Mouse (Mus musculus) left cerebral cortex, postnatal 4 days (tissue): ENCODE measurements around the gene 1520401A03Rik. TPM values are rescaled to one million over a fixed set of nuclear protein-coding genes. Genes with fewer than 3 reads are reported as not detected.

Source experiments
- DNase-seq: peaks from one replicate; pipeline ENCODE4 v3.0.0-alpha.2; 2022
- intact Hi-C: fragments of 180-260 bp; cut with DNase I; formaldehyde crosslinking; loops from one replicate; pipeline ENCODE4 v1.15.1; 2025
- total RNA-seq, 2 experiments: library from RNA; stranded (reverse); gene quantifications; 2 replicates each; pipeline ENCODE4 v1.2.3; 2021

1520401A03Rik gene
- total RNA-seq, 2 experiments from 2014 or later, result 0.32 TPM; not detected in 1

- peak; percentile 93 for DNase-seq
- intact Hi-C loops, result no loop called here
Observed at GRCm38 (mm10) chr17:23673424-23674073, 49.0 kb downstream of the 1520401A03Rik start, which contains the start of the genes Hcfc1r1 and Thoc6. Gene Hcfc1r1, plus strand, starts transcription at chr17:23673596. Gene Thoc6, minus strand, starts transcription at chr17:23673882.

GRCm38 (mm10) chr17:23672761-23673160, 49.8 kb downstream of the 1520401A03Rik start:
- no peak for DNase-seq
- intact Hi-C loops, result no loop called here

- DNase-seq, result no peak
- intact Hi-C loops, result no loop called here
Observed at GRCm38 (mm10) chr17:23671519-23671918, 51.1 kb downstream of the 1520401A03Rik start.

- DNase-seq, result no peak
- intact Hi-C loops, result no loop called here
Observed at GRCm38 (mm10) chr17:23670516-23671074, 52.0 kb downstream of the 1520401A03Rik start.

GRCm38 (mm10) chr17:23665511-23665910, 57.1 kb downstream of the 1520401A03Rik start:
- intact Hi-C loops, result no loop called here
- DNase-seq, result no peak

GRCm38 (mm10) chr17:23664556-23665021, 58.0 kb downstream of the 1520401A03Rik start:
- intact Hi-C loops, result no loop called here
- no peak for DNase-seq

- DNase-seq, result no peak
- intact Hi-C loops, result no loop called here
Observed at GRCm38 (mm10) chr17:23661526-23661925, 61.1 kb downstream of the 1520401A03Rik start.

- intact Hi-C loops, result no loop called here
Observed at GRCm38 (mm10) chr17:23660876-23661200, 61.7 kb downstream of the 1520401A03Rik start.

GRCm38 (mm10) chr17:23660117-23660875, 62.3 kb downstream of the 1520401A03Rik start, which contains the start of gene Bicdl2:
Gene Bicdl2, plus strand, starts transcription at chr17:23660506.
- no peak for DNase-seq
- intact Hi-C loops, result no loop called here

More at GRCm38 (mm10) chr17:23660876-23661200, 61.7 kb downstream of the 1520401A03Rik start:
- no peak for DNase-seq

- DNase-seq, result no peak
- intact Hi-C loops, result no loop called here
Observed at GRCm38 (mm10) chr17:23658450-23658849, 64.1 kb downstream of the 1520401A03Rik start.

Other genes with a start within 250 kb of the 1520401A03Rik start
- gene Vmn2r117, start 243.1 kb downstream of the 1520401A03Rik start, total RNA-seq, result not detected
- gene Zfp213, start 158.5 kb downstream of the 1520401A03Rik start, total RNA-seq, result 1 to 10 TPM; 6.4 to 7.3 TPM
- gene Zfp13, start 123.3 kb downstream of the 1520401A03Rik start, total RNA-seq, result 10 to 100 TPM; 42.1 to 42.4 TPM
- gene Zscan10, start 121.9 kb downstream of the 1520401A03Rik start, total RNA-seq, result not detected
- gene Mmp25, start 77.5 kb downstream of the 1520401A03Rik start, total RNA-seq, result 1 to 10 TPM; 1.5 TPM
- not detected for gene Bicdl2, start 62.3 kb downstream of the 1520401A03Rik start, total RNA-seq
- gene Hcfc1r1, start 49.2 kb downstream of the 1520401A03Rik start, total RNA-seq, result 100 to 1,000 TPM; 119 to 126 TPM
- 10 to 100 TPM; 14.3 to 16.2 TPM for gene Thoc6, start 48.9 kb downstream of the 1520401A03Rik start, total RNA-seq
- gene Tnfrsf12a, start 45.3 kb downstream of the 1520401A03Rik start, total RNA-seq, result 1 to 10 TPM; 1.3 to 1.9 TPM
- under 1 TPM in 1 of 2 experiments, not detected in 1; 0.24 TPM for gene Cldn6, start 43.5 kb downstream of the 1520401A03Rik start, total RNA-seq
- gene Cldn9, start 38.8 kb downstream of the 1520401A03Rik start, total RNA-seq, result under 1 TPM in 1 of 2 experiments, not detected in 1; 0.32 TPM
- gene Pkmyt1, start 3.6 kb upstream of the 1520401A03Rik start, total RNA-seq, result 1 to 10 TPM; 8.1 to 8.4 TPM
- 10 to 100 TPM; 46.4 to 50.7 TPM for gene Paqr4, start 18.1 kb upstream of the 1520401A03Rik start, total RNA-seq
- gene Kremen2, start 23.1 kb upstream of the 1520401A03Rik start, total RNA-seq, result under 1 TPM; 0.46 to 0.87 TPM
- gene Flywch1, start 48.8 kb upstream of the 1520401A03Rik start, total RNA-seq, result 10 to 100 TPM; 87.6 to 92.3 TPM
- 10 to 100 TPM; 19.4 to 20.2 TPM for gene Flywch2, start 63.3 kb upstream of the 1520401A03Rik start, total RNA-seq
- gene Srrm2, start 67.7 kb upstream of the 1520401A03Rik start, total RNA-seq, result 100 to 1,000 TPM; 518 to 552 TPM
- 100 to 1,000 TPM; 435 to 447 TPM for gene Elob, start 106.4 kb upstream of the 1520401A03Rik start, total RNA-seq
- gene Prss33, start 113.3 kb upstream of the 1520401A03Rik start, total RNA-seq, result under 1 TPM; 0.34 to 0.48 TPM
- 1 to 10 TPM in 1 of 2 experiments, under 1 TPM in 1; 0.74 to 1.4 TPM for gene Prss32, start 121.1 kb upstream of the 1520401A03Rik start, total RNA-seq
- 1 to 10 TPM; 3.8 to 4.7 TPM for gene Prss41, start 121.4 kb upstream of the 1520401A03Rik start, total RNA-seq
- not detected for gene Prss21, start 145.3 kb upstream of the 1520401A03Rik start, total RNA-seq
- not detected for gene Dcpp1, start 158.1 kb upstream of the 1520401A03Rik start, total RNA-seq
- not detected for gene Dcpp2, start 158.1 kb upstream of the 1520401A03Rik start, total RNA-seq
- not detected for gene Dcpp3, start 194.7 kb upstream of the 1520401A03Rik start, total RNA-seq
- not detected for gene Sbp, start 218.9 kb upstream of the 1520401A03Rik start, total RNA-seq
- gene Sbpl, start 232.5 kb upstream of the 1520401A03Rik start, total RNA-seq, result not detected